Mouse (Mus musculus): ENCODE results near the gene Myo16. TPM values are rescaled to one million over a fixed set of nuclear protein-coding genes. Genes with fewer than 3 reads are reported as not detected.

Gene Myo16
- total RNA-seq, 2 experiments from 2014 or later = 22.1 to 23.7 TPM

DNA sequence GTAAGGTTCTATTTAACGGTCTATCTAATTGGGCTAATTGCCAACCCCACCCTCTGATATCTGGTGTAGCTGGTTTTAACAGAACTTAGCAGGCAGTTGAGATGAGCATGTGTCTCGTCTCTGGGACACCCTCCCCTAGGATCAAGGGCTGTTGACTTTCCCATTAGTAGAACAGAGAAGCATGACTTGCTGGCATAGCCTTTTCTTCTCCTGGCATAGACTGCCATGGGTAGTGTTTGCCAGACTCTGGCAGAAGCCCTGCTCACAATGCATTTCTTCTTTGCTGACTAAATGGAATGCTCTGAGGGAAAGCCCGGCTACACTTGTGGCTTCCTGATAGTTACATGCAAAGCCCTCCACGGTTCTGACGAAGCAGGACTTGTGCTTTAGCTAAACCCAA, 45.6 kb downstream of the Myo16 start:
- DNase-seq (ENCODE audit: low spot score in 2 of 2) = peak in 1 of 2 experiments; percentile 5
- Histone ChIP-seq H3K4me3 (no peak overlapping the region), H3K27ac (no peak overlapping the region)
- TF ChIP-seq CTCF (conservative IDR thresholded peaks at IDR 0.05) = no peak

DNA sequence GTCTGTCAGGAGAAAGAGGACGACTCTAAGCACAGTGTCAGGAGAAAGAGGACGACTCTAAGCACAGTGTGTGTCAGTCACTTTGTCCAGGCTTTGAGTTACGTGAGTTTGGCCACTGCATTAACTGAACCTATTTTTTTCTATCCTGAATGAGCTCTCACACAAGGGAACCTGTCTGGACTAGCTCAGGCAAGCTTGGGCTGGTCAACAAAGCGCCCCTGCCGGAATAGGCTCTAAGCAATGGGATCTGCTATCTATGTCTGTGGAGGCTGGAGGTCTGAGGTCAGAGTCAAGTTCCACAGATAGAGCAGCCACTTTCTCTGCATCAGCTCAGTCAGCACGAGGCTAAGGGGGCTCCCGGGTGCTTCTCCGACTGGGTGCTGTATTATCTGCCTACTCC, 46.3 kb downstream of the Myo16 start:
- Histone ChIP-seq H3K4me3 (no peak overlapping the region), H3K27ac (no peak overlapping the region)
- no peak for TF ChIP-seq CTCF (conservative IDR thresholded peaks at IDR 0.05)
- DNase-seq (ENCODE audit: low spot score in 2 of 2) = no peak

DNA sequence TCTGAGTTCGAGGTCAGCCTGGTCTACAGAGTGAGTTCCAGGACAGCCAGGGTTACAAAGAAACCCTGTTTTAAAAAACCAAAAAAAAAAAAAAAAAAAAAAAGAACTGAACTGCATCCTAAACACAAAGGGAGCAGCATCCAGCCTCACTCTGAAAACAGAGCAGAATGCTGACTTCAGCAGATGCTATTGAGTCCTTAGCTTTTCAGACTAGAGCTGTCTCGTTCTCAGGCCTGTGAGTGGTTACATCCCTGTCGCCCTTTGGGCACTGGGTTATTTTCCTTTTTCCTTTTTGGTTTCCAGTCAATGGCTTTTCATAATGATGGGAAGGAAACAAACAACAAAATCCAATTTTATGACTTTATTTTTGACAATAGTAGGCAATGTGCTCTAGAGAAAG, 61.3 kb downstream of the Myo16 start:
- no peak for TF ChIP-seq CTCF (conservative IDR thresholded peaks at IDR 0.05)
- no peak for DNase-seq (ENCODE audit: low spot score in 2 of 2)
- no peak overlapping the region for H3K27ac ChIP-seq
- no peak overlapping the region for H3K4me3 ChIP-seq

DNA sequence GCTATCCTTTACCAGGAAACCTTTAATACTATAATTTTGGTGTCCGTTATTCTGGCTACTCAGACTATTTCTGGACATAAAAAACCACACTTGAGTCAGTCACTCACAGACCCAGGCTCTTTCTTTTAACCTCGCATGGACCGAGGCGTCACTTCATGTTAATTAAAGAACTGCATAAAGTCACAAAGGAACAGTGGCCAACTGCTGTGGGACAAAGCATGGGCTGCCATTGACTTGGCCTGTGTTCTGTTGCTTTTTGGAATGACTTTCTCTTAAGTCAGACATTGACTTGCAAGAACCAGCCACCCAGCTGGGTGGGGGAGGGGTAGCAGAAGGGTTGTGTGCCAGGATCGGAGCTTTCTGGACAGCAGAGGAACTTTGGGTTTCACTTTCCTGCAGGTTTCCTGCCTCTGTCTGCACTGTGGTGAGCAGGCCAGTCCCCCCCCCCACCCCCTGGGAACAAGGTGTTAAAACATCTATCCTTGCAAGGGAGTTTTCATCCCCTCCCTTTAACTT, 66.1 kb downstream of the Myo16 start:
- DNase-seq (ENCODE audit: low spot score in 2 of 2) = no peak
- no peak overlapping the region for H3K27ac ChIP-seq
- H3K4me3 ChIP-seq = no peak overlapping the region
- no peak for TF ChIP-seq CTCF (conservative IDR thresholded peaks at IDR 0.05)

DNA sequence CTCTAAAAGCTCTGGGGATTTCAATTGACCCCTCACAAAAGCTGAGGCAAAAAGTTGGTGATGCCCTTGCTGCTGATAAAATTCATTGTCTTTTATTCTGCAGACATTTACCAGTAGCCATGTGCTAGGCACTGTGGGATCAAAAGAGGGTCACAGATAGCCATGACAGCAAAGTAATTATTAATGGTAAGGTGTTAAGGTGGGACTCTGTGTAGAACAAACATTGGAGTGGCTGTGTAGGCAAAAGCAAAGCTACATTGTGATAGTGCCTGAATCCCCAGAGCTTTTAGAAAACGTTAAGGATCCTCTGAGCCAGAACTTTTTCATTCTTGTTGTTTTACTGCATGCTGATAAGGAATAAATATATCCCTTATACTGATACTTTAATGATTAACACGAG, 69.1 kb downstream of the Myo16 start:
- Histone ChIP-seq H3K4me3 (no peak overlapping the region), H3K27ac (no peak overlapping the region)
- no peak for DNase-seq (ENCODE audit: low spot score in 2 of 2)
- TF ChIP-seq CTCF (conservative IDR thresholded peaks at IDR 0.05) = no peak

DNA sequence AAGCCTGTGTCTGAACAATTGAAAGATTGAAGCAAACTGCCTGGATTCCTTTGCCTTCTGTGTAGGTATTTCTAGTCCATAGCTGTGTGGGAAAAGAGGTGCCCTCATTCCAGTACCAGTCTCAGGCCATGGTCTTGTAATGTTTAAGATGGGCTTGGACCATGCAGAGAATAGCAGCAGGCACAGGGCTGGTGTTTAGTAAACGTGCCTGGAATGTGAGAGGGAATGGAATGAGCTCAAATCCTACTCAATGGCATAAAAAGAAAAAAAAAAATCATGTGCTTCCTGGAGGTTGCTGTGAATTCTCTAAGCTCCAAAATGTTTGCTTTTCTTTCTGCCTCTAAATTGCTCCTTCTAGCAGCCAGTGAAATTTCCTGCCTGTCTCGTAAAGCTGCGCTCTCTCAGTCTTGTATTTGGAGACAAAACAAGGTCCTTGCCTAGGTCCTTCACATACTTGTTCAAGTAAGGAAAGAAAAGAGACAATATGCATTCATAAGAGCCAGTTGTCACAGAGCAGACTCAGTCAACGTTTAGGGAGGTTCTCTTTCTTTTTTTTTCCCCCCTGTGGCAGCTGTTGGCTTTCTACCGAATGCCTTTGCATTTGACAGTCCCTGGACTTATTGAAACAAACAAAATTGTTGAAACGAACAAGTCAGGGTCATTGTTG, 70.0 kb downstream of the Myo16 start:
- no peak for DNase-seq (ENCODE audit: low spot score in 2 of 2)
- H3K4me3 ChIP-seq = no peak overlapping the region
- no peak overlapping the region for H3K27ac ChIP-seq
- no peak for TF ChIP-seq CTCF (conservative IDR thresholded peaks at IDR 0.05)

DNA sequence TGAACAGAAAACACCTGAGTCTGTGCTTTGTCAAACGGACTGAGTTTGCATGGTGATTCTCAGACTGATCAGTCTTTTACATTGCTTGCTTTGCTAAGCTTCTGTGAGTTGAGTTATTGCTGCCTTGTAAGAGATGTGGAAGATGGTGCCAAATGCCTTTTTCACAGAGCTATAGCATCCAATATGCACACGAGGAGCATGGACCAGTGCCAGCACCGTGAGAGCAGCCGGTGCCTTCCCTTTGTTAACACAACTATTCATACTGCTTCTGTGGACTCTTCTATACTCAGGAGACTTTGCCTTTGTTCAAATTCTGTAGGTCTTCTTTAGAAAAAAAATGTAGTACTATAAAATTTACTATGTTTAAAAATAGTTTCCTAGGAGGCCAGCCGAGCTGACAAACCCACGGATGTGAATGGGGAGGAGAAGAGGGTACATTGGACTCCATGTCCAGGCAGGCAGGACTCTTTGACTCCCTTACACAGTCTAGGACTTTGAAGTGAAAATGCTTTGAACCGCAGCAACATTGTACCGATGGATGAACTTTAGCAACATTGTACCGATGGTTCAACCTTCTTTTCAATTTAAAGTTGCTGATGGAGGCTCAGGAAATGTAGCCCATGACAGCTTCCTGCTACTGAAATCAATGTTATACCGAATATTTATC, 70.7 kb downstream of the Myo16 start:
- no peak for DNase-seq (ENCODE audit: low spot score in 2 of 2)
- TF ChIP-seq CTCF (conservative IDR thresholded peaks at IDR 0.05) = no peak
- Histone ChIP-seq H3K4me3 (no peak overlapping the region), H3K27ac (no peak overlapping the region)

DNA sequence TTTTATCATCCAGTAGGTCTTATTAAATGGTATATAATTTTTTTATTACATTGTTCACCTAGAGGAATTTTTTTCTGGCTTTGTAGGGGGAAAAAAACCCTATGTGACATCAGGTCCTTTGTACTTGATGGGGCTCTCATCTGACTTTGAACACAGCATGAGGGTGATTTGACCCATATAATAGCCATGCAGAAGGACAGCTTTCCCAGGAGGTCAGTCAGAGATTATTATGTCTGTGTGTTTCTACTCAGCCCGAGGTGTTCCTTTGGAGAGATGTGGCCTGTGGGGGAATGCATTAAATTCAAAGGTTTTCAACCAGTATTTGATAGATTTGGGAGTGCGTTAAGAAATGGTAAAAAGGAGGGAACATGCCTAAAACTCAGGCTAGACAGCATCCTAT, 71.3 kb downstream of the Myo16 start:
- DNase-seq (ENCODE audit: low spot score in 2 of 2) = no peak
- Histone ChIP-seq H3K27ac (no peak overlapping the region), H3K4me3 (no peak overlapping the region)
- no peak for TF ChIP-seq CTCF (conservative IDR thresholded peaks at IDR 0.05)

DNA sequence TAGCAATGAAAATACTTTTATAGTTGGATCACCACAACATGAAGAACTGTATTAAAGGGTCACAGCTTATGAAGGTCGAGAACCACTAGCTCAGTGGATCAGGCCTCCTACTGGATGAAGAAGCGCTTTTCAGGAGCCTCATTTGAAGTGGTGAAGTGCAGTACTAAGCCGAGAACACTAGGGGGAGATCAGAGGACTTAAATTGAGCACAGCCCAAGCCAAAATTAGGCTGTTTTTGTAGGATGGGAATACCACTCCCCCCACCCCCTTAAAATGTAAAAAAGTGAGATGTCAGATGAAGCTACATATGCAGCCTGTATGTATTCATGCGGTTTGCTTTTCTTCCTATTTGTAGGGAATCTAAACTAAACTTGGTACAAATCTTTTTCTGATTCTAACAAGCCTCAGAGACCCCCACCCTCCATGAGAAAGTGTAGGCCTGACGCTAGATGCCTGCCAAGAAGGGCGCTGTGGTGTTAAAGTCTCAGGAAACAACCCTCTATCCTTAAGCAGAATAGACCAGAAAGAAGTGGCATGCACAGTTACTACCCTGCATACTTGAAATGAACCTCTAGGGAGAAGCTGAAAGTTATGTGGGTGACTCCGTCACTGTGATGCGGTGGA, 77.1 kb downstream of the Myo16 start:
- Histone ChIP-seq H3K27ac (no peak overlapping the region), H3K4me3 (no peak overlapping the region)
- peak; percentile 51 to 57 for DNase-seq (ENCODE audit: low spot score in 2 of 2)
- TF ChIP-seq CTCF (conservative IDR thresholded peaks at IDR 0.05) = peak; percentile 91

DNA sequence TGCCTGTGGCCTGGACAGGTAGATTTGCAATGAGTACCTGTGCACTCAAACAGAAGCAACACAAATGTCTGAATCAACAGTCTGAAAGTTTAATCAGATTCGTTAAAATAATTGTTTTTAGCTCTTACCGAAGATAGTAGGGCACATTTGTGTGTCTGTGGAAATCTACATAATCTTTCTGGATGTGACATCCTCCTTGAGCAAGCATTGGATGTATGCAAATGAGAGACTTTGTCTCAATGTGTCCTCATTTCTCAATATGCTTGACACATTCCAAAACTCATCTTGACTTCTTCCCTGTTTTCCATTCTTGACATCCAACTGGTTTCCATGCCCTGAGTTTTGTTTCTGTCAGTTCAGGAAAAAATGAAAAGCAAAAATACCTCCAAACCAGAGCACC, 80.8 kb downstream of the Myo16 start:
- DNase-seq (ENCODE audit: low spot score in 2 of 2) = no peak
- TF ChIP-seq CTCF (conservative IDR thresholded peaks at IDR 0.05) = no peak
- Histone ChIP-seq H3K4me3 (no peak overlapping the region), H3K27ac (0 out of 2 replicates have a peak overlapping the region, but pooled peaks have one; percentile 14)

DNA sequence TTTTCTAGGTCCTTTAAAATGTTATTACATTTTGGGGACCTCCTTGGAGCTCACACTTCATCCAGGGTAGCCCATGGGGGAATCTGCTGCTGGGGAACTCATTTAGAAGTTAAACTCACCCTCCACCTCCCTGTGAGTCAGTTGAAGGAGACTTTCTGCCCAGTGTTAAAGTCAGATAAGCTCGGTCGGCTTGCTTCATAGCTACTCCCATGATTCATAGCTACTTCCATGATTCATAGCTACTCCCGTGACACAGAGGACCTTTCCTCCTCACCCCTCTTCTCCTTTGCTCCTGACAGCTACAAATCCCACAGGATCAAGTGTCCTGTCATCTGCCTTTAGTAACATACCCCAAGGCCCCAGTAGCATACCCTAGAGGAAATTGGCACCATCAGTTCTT, 89.6 kb downstream of the Myo16 start:
- TF ChIP-seq CTCF (conservative IDR thresholded peaks at IDR 0.05) = no peak
- H3K4me3 ChIP-seq = no peak overlapping the region
- no peak for DNase-seq (ENCODE audit: low spot score in 2 of 2)
- no peak overlapping the region for H3K27ac ChIP-seq

DNA sequence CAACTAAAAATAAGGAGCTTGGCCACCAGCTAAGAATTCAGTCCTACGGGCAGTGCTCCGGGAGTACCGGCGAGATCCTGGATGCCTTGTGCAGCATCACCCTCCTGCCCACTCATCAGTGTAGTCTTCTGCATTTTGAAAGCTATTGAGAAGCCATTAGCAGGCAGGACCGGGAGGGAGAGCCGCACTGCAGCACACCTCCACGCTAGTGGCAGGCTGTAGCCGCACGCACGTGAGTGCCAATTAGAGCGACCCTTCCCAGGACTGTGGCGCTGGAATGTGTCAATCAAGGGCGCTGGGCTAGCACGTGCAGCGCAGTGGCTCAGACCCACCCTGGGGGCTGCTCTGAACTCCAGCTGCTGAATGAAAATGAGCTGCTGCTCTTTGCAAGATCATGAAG, 95.4 kb downstream of the Myo16 start:
- TF ChIP-seq CTCF (conservative IDR thresholded peaks at IDR 0.05) = no peak
- peak overlapping the region; percentile 59 for H3K27ac ChIP-seq
- H3K4me3 ChIP-seq = peak overlapping the region; percentile 44
- DNase-seq (ENCODE audit: low spot score in 2 of 2) = no peak

DNA sequence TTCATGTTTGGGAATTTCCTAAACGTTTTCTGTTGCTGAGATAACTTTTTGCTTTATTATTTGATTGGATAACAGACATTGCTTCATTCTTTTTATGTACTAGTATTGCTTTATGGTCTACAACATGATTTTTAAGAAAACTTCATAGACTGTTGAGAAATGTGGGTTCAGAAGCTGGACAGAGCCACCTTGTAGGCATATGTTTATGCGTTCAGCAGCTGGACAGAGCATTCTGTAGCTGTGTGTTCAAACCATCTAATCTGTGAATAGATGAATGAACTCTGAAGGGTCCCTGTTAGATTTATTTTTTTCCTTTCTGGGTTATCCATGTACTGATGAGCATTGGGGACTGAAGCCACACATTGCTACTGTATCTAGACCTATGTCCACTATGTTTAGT, 102.0 kb downstream of the Myo16 start:
- no peak for TF ChIP-seq CTCF (conservative IDR thresholded peaks at IDR 0.05)
- DNase-seq (ENCODE audit: low spot score in 2 of 2) = no peak
- no peak overlapping the region for H3K4me3 ChIP-seq
- H3K27ac ChIP-seq = no peak overlapping the region

Data from layer of hippocampus, adult 2 months (tissue).